ENCODE assay signal across 19 mouse cellular contexts in the genomic region with DNA sequence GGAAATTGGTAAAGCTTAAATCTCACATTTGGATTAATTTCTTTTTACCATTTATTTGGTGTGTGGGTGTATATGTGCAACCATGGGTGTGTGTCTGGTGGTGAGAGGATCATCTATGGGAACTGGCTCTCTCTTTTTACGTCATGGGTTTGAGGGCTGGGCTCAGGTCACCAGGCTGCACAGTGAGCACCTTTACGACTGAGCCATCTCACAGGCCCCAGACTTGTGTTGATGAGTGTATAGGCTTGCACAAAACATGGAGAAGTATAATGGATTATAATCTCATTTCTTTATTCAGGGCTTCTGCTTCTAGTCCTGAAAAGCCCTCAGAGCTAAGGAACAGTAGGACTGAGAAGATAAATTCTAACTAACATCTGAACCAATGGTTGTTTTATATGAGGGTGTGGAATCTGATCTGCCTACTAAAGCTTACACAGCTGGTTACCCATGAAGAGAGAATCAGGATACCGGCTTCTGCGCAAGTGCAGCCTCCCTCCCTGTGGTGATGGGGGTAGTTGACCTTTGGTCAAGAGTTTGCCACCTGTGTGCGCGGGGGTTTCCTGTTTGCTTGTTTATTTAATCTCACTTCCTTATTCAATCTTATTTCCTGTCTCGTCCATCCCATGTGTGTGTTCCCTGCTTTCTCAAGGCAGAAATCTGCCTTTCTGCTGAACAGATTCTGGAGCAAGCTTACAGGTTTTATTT.
DNase-seq lines count a peak whose midpoint lies in the region; ATAC-seq and TF ChIP-seq lines count a peak whose summit lies in the region.
"Had no signal": no experiment of that assay in that cellular context is flagged by ENCODE, and none has a peak within 500 bp of the region (broad histone marks: within the 10 kb centered on the region; RNA-seq: fewer than 3 reads in every experiment).

No protein-coding gene starts in this region.

- no peaks in the 10 kb centered on the region for H3K9me3 ChIP-seq in limb, embryonic 10.5 days (replicated peaks)
- H3K9me3 ChIP-seq: hindbrain, embryonic 15.5 days; midbrain, embryonic 15.5 days; neural tube, embryonic 12.5 days; stomach, embryonic 15.5 days had no signal

- no peak for TF ChIP-seq CTCF in kidney, adult 2 months (conservative IDR thresholded peaks at IDR 0.05; ENCODE audit: insufficient read depth, insufficient read length, low read depth, low read length)

- no peak overlapping the region for H3K4me3 ChIP-seq in kidney, adult 2 months (ENCODE audit: insufficient read depth, low read depth, low read length)
- no peak overlapping the region for H3K4me3 ChIP-seq in limb, embryonic 10.5 days
- H3K4me3 ChIP-seq: hindbrain, embryonic 15.5 days; layer of hippocampus, adult 2 months; midbrain, embryonic 15.5 days; neural tube, embryonic 12.5 days; stomach, embryonic 15.5 days had no signal

- TF ChIP-seq POLR2A in kidney, adult 2 months (IDR thresholded peaks at IDR 0.05; ENCODE audit: low read depth, low read length): no peak

- 36% methylated on average over 7 of the region's 7 CpGs for WGBS in kidney, adult 2 months
- WGBS in limb, embryonic 10.5 days: 64% methylated on average over 7 of the region's 7 CpGs

- H3K4me1 ChIP-seq in kidney, adult 2 months (ENCODE audit: control insufficient read depth, insufficient read depth, low read length): peaks cover 12% of the 10 kb centered on the region
- H3K4me1 ChIP-seq in limb, embryonic 10.5 days: peaks cover 6% of the 10 kb centered on the region; the same call in 1 of the 2 replicates
- H3K4me1 ChIP-seq: hindbrain, embryonic 15.5 days; midbrain, embryonic 15.5 days; neural tube, embryonic 12.5 days had no signal

- no peak; the same call in 1 of the 2 replicates for ATAC-seq in monocyte, adult 5-6 weeks (replicated peaks; ENCODE audit: insufficient number of reproducible peaks, low FRiP score, low TSS enrichment, poor library complexity, severe bottlenecking)
- ATAC-seq: forebrain, embryonic 16.5 days; midbrain, embryonic 15.5 days; Patski had no signal

- DNase-seq in 416B (ENCODE audit: low read depth) (peak; percentile 39), A20 (ENCODE audit: low read depth, low spot score) (peak; percentile 92)
- peak; percentile 77 for DNase-seq in kidney, adult 2 months
- peak; percentile 63 to 84 for DNase-seq in kidney, postnatal 25 days
- no peak for DNase-seq in layer of hippocampus, postnatal 14 days (ENCODE audit: low spot score in 2 of 2)
- no peak for DNase-seq in ovary, postnatal 14 days (ENCODE audit: low spot score)
- DNase-seq in limb, embryonic 10.5 days (ENCODE audit: low spot score): no peak
- DNase-seq: cerebellum, adult 11 months; heart, postnatal 10 days; lung, embryonic 14.5 days; thymus, postnatal 25 days had no signal

- H3K27ac ChIP-seq in kidney, adult 2 months (ENCODE audit: insufficient read depth, low read depth, low read length): no peak overlapping the region
- no peak overlapping the region for H3K27ac ChIP-seq in limb, embryonic 10.5 days
- H3K27ac ChIP-seq: hindbrain, embryonic 15.5 days; layer of hippocampus, adult 2 months; midbrain, embryonic 15.5 days; neural tube, embryonic 12.5 days; stomach, embryonic 15.5 days had no signal

- no peaks in the 10 kb centered on the region for H3K27me3 ChIP-seq in kidney, adult 2 months (replicated peaks; ENCODE audit: control insufficient read depth, insufficient read depth, low read length)
- H3K27me3 ChIP-seq in limb, embryonic 10.5 days (ENCODE audit: low read depth, poor library complexity, severe bottlenecking): no peaks in the 10 kb centered on the region
- H3K27me3 ChIP-seq: hindbrain, embryonic 15.5 days; midbrain, embryonic 15.5 days; neural tube, embryonic 12.5 days; Patski; stomach, embryonic 15.5 days had no signal

- no peaks in the 10 kb centered on the region for H3K36me3 ChIP-seq in kidney, adult 2 months (ENCODE audit: control insufficient read depth, insufficient read depth, low read length)
- no peaks in the 10 kb centered on the region for H3K36me3 ChIP-seq in limb, embryonic 10.5 days
- H3K36me3 ChIP-seq: hindbrain, embryonic 15.5 days; midbrain, embryonic 15.5 days; neural tube, embryonic 12.5 days; stomach, embryonic 15.5 days had no signal

Comparison
In these comparisons a context has a peak if more than half of its experiments do, and no peak if none do; other contexts are left out.
1. DNase-seq: peak in 416B (single experiment), A20 (single experiment), kidney, adult 2 months (single experiment) and kidney, postnatal 25 days (2 of 2); none in layer of hippocampus, postnatal 14 days (0 of 2), ovary, postnatal 14 days (single experiment) and limb, embryonic 10.5 days (single experiment).